Mouse (Mus musculus) liver, postnatal 0 days (tissue): ENCODE measurements around the gene Mcts1. TPM values are rescaled to one million over a fixed set of nuclear protein-coding genes. Genes with fewer than 3 reads are reported as not detected.

Experiments
- ATAC-seq: fragments of 200-750 bp; cut with Nextera tagmentation; 2 replicates; pipeline ENCODE4 v1.8.0; 2017; ENCODE audit warnings: mild to moderate bottlenecking, moderate library complexity
- DNase-seq: peaks from one replicate; pipeline ENCODE4 v3.0.0-alpha.2; 2016
- H3K27ac ChIP-seq: fragments of 300-500 bp; sonication (generic); 2 replicates; pipeline ENCODE4 v1.5.1; 2014; ENCODE audit warnings: antibody characterized with exemption, moderate library complexity, mild to moderate bottlenecking, low read depth
- H3K27me3 ChIP-seq: fragments of 300-500 bp; sonication (generic); 2 replicates; pipeline ENCODE4 v1.6.1; 2014; ENCODE audit warnings: low read length, control low read depth, mixed read lengths; ENCODE audit not compliant: insufficient read depth
- H3K36me3 ChIP-seq: fragments of 300-500 bp; sonication (generic); replicated peaks from 2 replicates; pipeline ENCODE4 v1.6.1; 2014; ENCODE audit warnings: mild to moderate bottlenecking, control low read depth, low read length, moderate library complexity, mixed read lengths; ENCODE audit not compliant: insufficient read depth
- H3K4me1 ChIP-seq: fragments of 300-500 bp; sonication (generic); 2 replicates; pipeline ENCODE4 v1.6.1; 2014; ENCODE audit warnings: antibody characterized with exemption, mild to moderate bottlenecking, control low read depth; ENCODE audit not compliant: insufficient read depth
- H3K4me2 ChIP-seq: fragments of 300-500 bp; sonication (generic); 2 replicates; pipeline ENCODE4 v1.6.1; 2014; ENCODE audit warnings: low read depth, mild to moderate bottlenecking, low read length, moderate library complexity, mixed read lengths
- H3K4me3 ChIP-seq: fragments of 300-500 bp; sonication (generic); 2 replicates; pipeline ENCODE4 v1.5.1; 2014; ENCODE audit warnings: low read depth, low read length
- H3K9ac ChIP-seq: fragments of 300-500 bp; sonication (generic); replicated peaks from 2 replicates; pipeline ENCODE4 v1.6.1; 2014; ENCODE audit warnings: mild to moderate bottlenecking, moderate library complexity
- H3K9me3 ChIP-seq: fragments of 300-500 bp; sonication (generic); 2 replicates; pipeline ENCODE4 v1.6.1; 2016; ENCODE audit warnings: mild to moderate bottlenecking, control low read depth, low read length, mixed read lengths
- CTCF ChIP-seq: sonication (generic); IDR thresholded peaks from 2 replicates; pipeline ENCODE4 v1.5.1; 2016; ENCODE audit warnings: antibody characterized with exemption, low read depth
- EP300 ChIP-seq: IDR thresholded peaks from 2 replicates; pipeline ENCODE4 v1.6.1; 2016; ENCODE audit warnings: antibody characterized with exemption, low read depth, mild to moderate bottlenecking
- WGBS: fragments of 180-500 bp; shearing (Covaris S2); extraction: QIAGEN DNeasy Blood & Tissue Kit; methylation state at CpG from one replicate; pipeline ENCODE4 v1.1.7; 2014; ENCODE audit not compliant: insufficient replicate concordance; 5-methylcytosine and 5-hydroxymethylcytosine counted together
- polyA plus RNA-seq: library from polyadenylated mRNA; unstranded; fragments of >200 nt; fragmentation: Nextera tagmentation; extraction: Ambion mirVana; gene quantifications from 2 replicates; pipeline ENCODE4 v1.2.1, GENCODE M21; 2015

Mcts1 gene
- polyA plus RNA-seq, 1 experiment from 2014 or later = 49.6 TPM

- peak overlapping the region; percentile 82 for H3K27ac ChIP-seq
- peak; percentile 14 for DNase-seq
- no peaks in the 10 kb centered on the region for H3K4me1 ChIP-seq
- 14% methylated on average over 3 of the region's 3 CpGs for WGBS
- peak overlapping the region; percentile 62 for H3K4me3 ChIP-seq
- no peaks in the 10 kb centered on the region; the same call in 1 of the 2 replicates for H3K36me3 ChIP-seq
- no peak for TF ChIP-seq CTCF
- TF ChIP-seq EP300 = no peak
- H3K4me2 ChIP-seq = peak overlapping the region; percentile 71
- no peaks in the 10 kb centered on the region for H3K9me3 ChIP-seq
- peak overlapping the region; percentile 65 for H3K9ac ChIP-seq
- peak; percentile 64 for ATAC-seq
- H3K27me3 ChIP-seq = no peaks in the 10 kb centered on the region
Measured at GRCm38 (mm10) chrX:38600995-38601369, 604 bp downstream of the Mcts1 start.

- H3K9me3 ChIP-seq = no peaks in the 10 kb centered on the region
- peak; percentile 98 for ATAC-seq
- H3K36me3 ChIP-seq = no peaks in the 10 kb centered on the region
- peak; percentile 93 for DNase-seq
- TF ChIP-seq CTCF = 0 out of 2 replicates have a peak, but pooled peaks have one; percentile 14
- TF ChIP-seq EP300 = no peak
- peak within 1 kb of the TSS; percentile 77 for H3K27ac ChIP-seq
- H3K4me1 ChIP-seq = no peaks in the 10 kb centered on the region
- H3K4me3 ChIP-seq = peak within 1 kb of the TSS; percentile 63
- peak within 1 kb of the TSS; percentile 68 for H3K4me2 ChIP-seq
- H3K9ac ChIP-seq = peak within 1 kb of the TSS; percentile 69
- WGBS = 14% methylated on average over 40 of the region's 43 CpGs
- 0 out of 2 replicates have a peak, but pooled peaks cover 3% of the 10 kb centered on the region for H3K27me3 ChIP-seq
Measured at GRCm38 (mm10) chrX:38634801-38635637, 34.6 kb downstream of the Mcts1 start, which contains the start of gene C1galt1c1. TSS of gene C1galt1c1 (minus strand) at chrX:38635087.

- H3K9me3 ChIP-seq = no peaks in the 10 kb centered on the region
- peak overlapping the region; percentile 68 for H3K4me2 ChIP-seq
- H3K4me3 ChIP-seq = peak overlapping the region; percentile 63
- H3K4me1 ChIP-seq = no peaks in the 10 kb centered on the region
- H3K27me3 ChIP-seq = 0 out of 2 replicates have a peak, but pooled peaks cover 5% of the 10 kb centered on the region
- TF ChIP-seq CTCF (no peak), EP300 (no peak)
- no peaks in the 10 kb centered on the region for H3K36me3 ChIP-seq
- peak overlapping the region; percentile 11; the same call in 1 of the 2 replicates for H3K9ac ChIP-seq
- ATAC-seq (peak; percentile 16), DNase-seq (no peak)
- peak overlapping the region; percentile 48; the same call in 1 of the 2 replicates for H3K27ac ChIP-seq
Measured at GRCm38 (mm10) chrX:38635638-38635931, 35.2 kb downstream of the Mcts1 start.

GRCm38 (mm10) chrX:38641435-38641834 lies 41.1 kb downstream of the Mcts1 start:
- no peak for ATAC-seq
- Histone ChIP-seq H3K36me3 (no peaks in the 10 kb centered on the region), H3K9me3 (no peaks in the 10 kb centered on the region), H3K27me3 (peaks cover 11% of the 10 kb centered on the region; the same call in 1 of the 2 replicates), H3K9ac (no peak overlapping the region), H3K4me3 (no peak overlapping the region), H3K4me2 (no peak overlapping the region), H3K27ac (no peak overlapping the region), H3K4me1 (no peaks in the 10 kb centered on the region)
- no peak for DNase-seq
- TF ChIP-seq CTCF (no peak), EP300 (no peak)
- 29% methylated on average over 4 of the region's 4 CpGs for WGBS

- Histone ChIP-seq H3K4me1 (no peaks in the 10 kb centered on the region), H3K9ac (no peak overlapping the region), H3K27me3 (peaks cover 10% of the 10 kb centered on the region; the same call in 1 of the 2 replicates), H3K27ac (no peak overlapping the region; the same call in 1 of the 2 replicates), H3K4me2 (no peak overlapping the region), H3K9me3 (no peaks in the 10 kb centered on the region), H3K36me3 (no peaks in the 10 kb centered on the region), H3K4me3 (no peak overlapping the region)
- no peak for TF ChIP-seq CTCF
- no peak for TF ChIP-seq EP300
- DNase-seq (no peak), ATAC-seq (no peak)
- 54% methylated on average over 4 of the region's 4 CpGs for WGBS
Measured at GRCm38 (mm10) chrX:38642183-38642582, 41.8 kb downstream of the Mcts1 start.

- no peak overlapping the region for H3K4me3 ChIP-seq
- DNase-seq (no peak), ATAC-seq (no peak)
- no peak overlapping the region for H3K27ac ChIP-seq
- H3K9me3 ChIP-seq = no peaks in the 10 kb centered on the region
- WGBS = 55% methylated on average over 9 of the region's 9 CpGs
- 0 out of 2 replicates have a peak, but pooled peaks cover 8% of the 10 kb centered on the region for H3K27me3 ChIP-seq
- TF ChIP-seq CTCF = peak; percentile 28
- no peak for TF ChIP-seq EP300
- no peaks in the 10 kb centered on the region for H3K36me3 ChIP-seq
- no peaks in the 10 kb centered on the region for H3K4me1 ChIP-seq
- no peak overlapping the region for H3K9ac ChIP-seq
- no peak overlapping the region for H3K4me2 ChIP-seq
Measured at GRCm38 (mm10) chrX:38650404-38651039, 50.1 kb downstream of the Mcts1 start.
